Mouse (Mus musculus): ENCODE results near the gene Prune1.

DNA sequence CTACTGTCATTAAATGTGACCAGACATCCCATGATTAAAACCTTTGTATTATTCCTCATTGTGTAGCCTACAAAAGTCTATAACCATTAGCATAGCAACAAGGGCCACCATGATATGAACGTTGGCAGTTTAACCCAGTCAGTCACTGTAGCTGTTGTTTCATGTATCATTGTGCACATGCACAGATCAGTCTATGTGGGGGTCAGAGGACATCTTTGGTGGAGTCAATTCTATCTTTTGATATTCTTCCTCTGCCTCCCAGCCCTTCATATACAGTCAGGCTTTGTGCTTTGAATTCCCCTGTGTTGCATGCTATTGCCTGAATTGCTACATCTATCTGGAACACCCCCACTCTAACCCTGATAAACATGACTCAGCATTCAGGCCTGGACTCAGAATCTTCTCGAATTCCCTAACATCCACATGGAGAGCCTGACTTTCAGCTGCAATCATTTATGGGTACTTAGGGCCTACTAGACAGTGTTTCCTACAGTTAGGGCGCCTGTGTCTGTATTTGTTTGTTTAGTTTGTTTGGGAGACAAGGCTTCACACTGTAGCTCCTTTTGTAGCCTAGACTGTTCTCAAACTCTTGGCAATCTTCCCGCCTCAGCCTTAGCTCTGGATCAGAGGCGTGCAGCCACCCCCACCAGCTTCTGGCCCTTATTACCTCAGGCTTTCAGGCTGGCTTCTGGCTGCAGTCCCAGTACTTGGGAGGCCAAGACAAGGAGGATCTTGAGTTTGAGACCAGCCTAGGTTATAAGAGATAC is 35.2 kb downstream of the Prune1 start:
- TF ChIP-seq POLR2A (IDR thresholded peaks at IDR 0.05; ENCODE audit: extremely low read depth, insufficient read depth, low read length): no peak
- TF ChIP-seq CTCF (IDR thresholded peaks at IDR 0.05; ENCODE audit: extremely low read depth, insufficient read depth, low read length): no peak

All from cortical plate, adult 2 months (tissue).